Mouse (Mus musculus) limb, embryonic 14.5 days (tissue): ENCODE data around the gene Myo1a. TPM values are rescaled to one million over a fixed set of nuclear protein-coding genes. Genes with fewer than 3 reads are reported as not detected.

Experiments
- ATAC-seq: fragments of 200-750 bp; cut with Nextera tagmentation; 2 replicates; pipeline ENCODE4 v1.8.0; 2017; ENCODE audit warnings: low read depth, moderate number of reproducible peaks, moderate TSS enrichment; ENCODE audit not compliant: low FRiP score
- DNase-seq: peaks from one replicate; pipeline ENCODE4 v3.0.0-alpha.2; 2015; ENCODE audit warnings: low spot score
- H3K27ac ChIP-seq: fragments of 300-500 bp; sonication (generic); replicated peaks from 2 replicates; pipeline ENCODE4 v1.5.1; 2014; ENCODE audit warnings: low read depth, mild to moderate bottlenecking, low read length, moderate library complexity, mixed read lengths
- H3K27me3 ChIP-seq: fragments of 300-500 bp; sonication (generic); 2 replicates; pipeline ENCODE4 v1.6.1; 2014; ENCODE audit warnings: low read length, mixed read lengths; ENCODE audit not compliant: control insufficient read depth, insufficient read depth
- H3K36me3 ChIP-seq: fragments of 300-500 bp; sonication (generic); 2 replicates; pipeline ENCODE4 v1.6.1; 2014; ENCODE audit warnings: mild to moderate bottlenecking, low read length, moderate library complexity, mixed read lengths; ENCODE audit not compliant: control insufficient read depth, insufficient read depth
- H3K4me1 ChIP-seq: fragments of 300-500 bp; sonication (generic); 2 replicates; pipeline ENCODE4 v1.6.1; 2014; ENCODE audit warnings: antibody characterized with exemption, low read length, mixed read lengths; ENCODE audit not compliant: control insufficient read depth, insufficient read depth
- H3K4me2 ChIP-seq: fragments of 300-500 bp; sonication (generic); replicated peaks from 2 replicates; pipeline ENCODE4 v1.6.1; 2014; ENCODE audit warnings: low read depth, mild to moderate bottlenecking, low read length, moderate library complexity; ENCODE audit not compliant: severe bottlenecking
- H3K4me3 ChIP-seq: fragments of 300-500 bp; sonication (generic); replicated peaks from 2 replicates; pipeline ENCODE4 v1.5.1; 2014; ENCODE audit warnings: low read length
- H3K9ac ChIP-seq: fragments of 300-500 bp; sonication (generic); 2 replicates; pipeline ENCODE4 v1.6.1; 2014; ENCODE audit warnings: mild to moderate bottlenecking, low read depth, low read length, moderate library complexity; ENCODE audit not compliant: severe bottlenecking
- H3K9me3 ChIP-seq: fragments of 300-500 bp; sonication (generic); 2 replicates; pipeline ENCODE4 v1.6.1; 2016; ENCODE audit warnings: low read length; ENCODE audit not compliant: control insufficient read depth
- POLR2A ChIP-seq: fragments of 200-500 bp; IDR thresholded peaks from 2 replicates; pipeline ENCODE4 v1.8.0; 2012; ENCODE audit warnings: inconsistent platforms, mild to moderate bottlenecking, moderate library complexity, borderline replicate concordance; ENCODE audit not compliant: insufficient read depth, insufficient read length; ENCODE audit errors: extremely low read depth
- WGBS: fragments of 180-500 bp; shearing (Covaris S2); extraction: QIAGEN DNeasy Blood & Tissue Kit; methylation state at CpG from one replicate; pipeline ENCODE4 v1.1.7; 2014; 5-methylcytosine and 5-hydroxymethylcytosine counted together
- polyA plus RNA-seq, 2 experiments: library from polyadenylated mRNA; depleted of rRNA in 1 of 2; stranded (reverse) in 1 of 2; unstranded in 1 of 2; fragments of >200 nt; fragmentation: Nextera tagmentation in 1 of 2; extraction: Ambion mirVana in 1 of 2; gene quantifications; 2 replicates each; pipeline versions ENCODE4 v1.2.1 to v1.2.3; 2012 to 2014

The Myo1a gene
- polyA plus RNA-seq, 2 experiments: 0.30 to 1.7 TPM

GRCm38 (mm10) chr10:127675859-127676398 lies 29.0 kb upstream of the Myo1a start:
- peak overlapping the region; percentile 75 for H3K27ac ChIP-seq
- 45% methylated on average over 5 of the region's 5 CpGs for WGBS
- TF ChIP-seq POLR2A: no peak
- no peaks in the 10 kb centered on the region for H3K27me3 ChIP-seq
- DNase-seq (no peak), ATAC-seq (no peak)
- H3K9ac ChIP-seq: peak overlapping the region; percentile 38; the same call in 1 of the 2 replicates
- H3K36me3 ChIP-seq: no peaks in the 10 kb centered on the region
- no peaks in the 10 kb centered on the region for H3K9me3 ChIP-seq
- peak overlapping the region; percentile 60 for H3K4me3 ChIP-seq
- H3K4me1 ChIP-seq: peaks cover 4% of the 10 kb centered on the region
- peak overlapping the region; percentile 50 for H3K4me2 ChIP-seq

- DNase-seq: peak; percentile 100
- H3K9me3 ChIP-seq: no peaks in the 10 kb centered on the region
- no peaks in the 10 kb centered on the region for H3K36me3 ChIP-seq
- 1% methylated on average over 65 of the region's 71 CpGs for WGBS
- peak overlapping the region; percentile 54 for H3K9ac ChIP-seq
- H3K27me3 ChIP-seq: no peaks in the 10 kb centered on the region
- ATAC-seq: peak; percentile 97
- peaks cover 4% of the 10 kb centered on the region for H3K4me1 ChIP-seq
- H3K4me3 ChIP-seq: peak overlapping the region; percentile 60
- H3K27ac ChIP-seq: peak overlapping the region; percentile 75
- H3K4me2 ChIP-seq: peak overlapping the region; percentile 85
- 0 out of 2 replicates have a peak, but pooled peaks have one; percentile 34 for TF ChIP-seq POLR2A
These were observed 28.1 kb upstream of the Myo1a start for GRCm38 (mm10) chr10:127676691-127677548.

- Histone ChIP-seq H3K4me3 (peak overlapping the region; percentile 60), H3K4me1 (peaks cover 4% of the 10 kb centered on the region), H3K4me2 (peak overlapping the region; percentile 85), H3K9me3 (no peaks in the 10 kb centered on the region), H3K27ac (no peak overlapping the region), H3K36me3 (no peaks in the 10 kb centered on the region), H3K9ac (peak overlapping the region; percentile 54), H3K27me3 (no peaks in the 10 kb centered on the region)
- peak; percentile 86 for DNase-seq
- ATAC-seq: no peak
- no peak for TF ChIP-seq POLR2A
- 12% methylated on average over 14 of the region's 14 CpGs for WGBS
These were observed 27.2 kb upstream of the Myo1a start for GRCm38 (mm10) chr10:127677591-127678336.

DNA sequence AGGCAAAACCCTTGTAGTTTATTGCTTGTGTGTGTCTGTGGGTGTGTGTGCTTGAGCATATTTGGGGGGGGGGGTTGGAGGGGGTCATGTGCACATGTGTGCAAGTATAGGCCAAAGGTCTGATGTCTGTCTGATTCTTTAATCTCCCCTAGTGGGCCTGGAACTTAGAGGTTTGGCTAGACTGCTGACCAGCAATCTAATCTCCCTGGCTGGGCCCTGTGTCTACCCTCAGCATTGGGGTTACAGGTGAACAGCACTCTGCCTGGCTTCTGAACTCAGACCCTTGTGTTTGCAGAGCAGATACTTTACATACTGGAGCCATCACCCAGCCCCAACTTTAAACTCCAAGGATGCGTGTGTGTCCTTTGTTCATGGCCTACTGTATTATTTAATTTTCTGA lies 25.8 kb upstream of the Myo1a start:
- no peaks in the 10 kb centered on the region for H3K36me3 ChIP-seq
- TF ChIP-seq POLR2A: no peak
- no peak overlapping the region for H3K4me2 ChIP-seq
- peaks cover 4% of the 10 kb centered on the region for H3K4me1 ChIP-seq
- H3K27ac ChIP-seq: no peak overlapping the region
- H3K9me3 ChIP-seq: no peaks in the 10 kb centered on the region
- no peak overlapping the region for H3K4me3 ChIP-seq
- DNase-seq (no peak), ATAC-seq (no peak)
- H3K27me3 ChIP-seq: no peaks in the 10 kb centered on the region
- 96% methylated on average over 1 of the region's 1 CpGs for WGBS
- no peak overlapping the region for H3K9ac ChIP-seq

- no peak for ATAC-seq
- Histone ChIP-seq H3K4me2 (no peak overlapping the region), H3K9me3 (no peaks in the 10 kb centered on the region), H3K9ac (no peak overlapping the region), H3K27me3 (no peaks in the 10 kb centered on the region), H3K27ac (no peak overlapping the region), H3K36me3 (no peaks in the 10 kb centered on the region), H3K4me3 (no peak overlapping the region), H3K4me1 (peaks cover 4% of the 10 kb centered on the region)
- 88% methylated on average over 3 of the region's 3 CpGs for WGBS
- no peak for DNase-seq
- no peak for TF ChIP-seq POLR2A
These were observed 25.1 kb upstream of the Myo1a start for GRCm38 (mm10) chr10:127679881-127680280.
